Mouse (Mus musculus): ENCODE data around the gene Plekhn1.

DNA sequence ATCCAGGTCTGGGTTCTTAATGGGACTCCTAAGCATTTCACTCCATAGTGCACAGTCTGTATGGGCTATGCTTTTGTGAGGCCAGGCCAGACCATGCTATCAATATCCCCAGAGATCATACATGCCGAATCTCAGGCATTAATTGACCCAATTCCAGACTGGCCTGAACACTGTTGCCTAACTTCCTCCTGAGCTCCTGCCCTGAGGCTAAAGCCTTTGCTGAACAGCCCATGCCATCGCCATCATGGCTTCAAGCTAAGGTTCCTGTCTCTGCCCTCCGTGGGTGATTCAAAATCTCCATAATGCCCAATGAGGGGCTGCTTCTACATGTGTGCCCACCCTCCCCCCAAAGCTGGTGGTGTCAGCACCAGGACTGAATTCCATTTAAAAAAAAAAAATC is 18.0 kb upstream of the Plekhn1 start:
- TF ChIP-seq EP300 (IDR thresholded peaks at IDR 0.05; ENCODE audit: low read depth in 1 of 2, low read length in 2 of 2) = no peak
- no peak for TF ChIP-seq UBTF (IDR thresholded peaks at IDR 0.05; ENCODE audit: borderline replicate concordance, insufficient read depth, low read depth, low read length)
- no peak for TF ChIP-seq ETS1 (IDR thresholded peaks at IDR 0.05; ENCODE audit: low read depth, low read length)
- TF ChIP-seq MAFK (IDR thresholded peaks at IDR 0.05; ENCODE audit: borderline replicate concordance, low read depth, low read length) = no peak
- TF ChIP-seq POLR2A (IDR thresholded peaks at IDR 0.05; ENCODE audit: control insufficient read depth in 1 of 2, insufficient read depth in 1 of 2, low read depth in 1 of 2, low read length in 2 of 2, poor library complexity in 1 of 2) = no peak
- no peak for TF ChIP-seq GABPA (IDR thresholded peaks at IDR 0.05; ENCODE audit: low read depth, low read length)
- TF ChIP-seq CHD2 (IDR thresholded peaks at IDR 0.05; ENCODE audit: low read length) = no peak
- TF ChIP-seq RCOR1 (IDR thresholded peaks at IDR 0.05; ENCODE audit: low read depth, low read length) = no peak
- no peak for TF ChIP-seq ELF1 (IDR thresholded peaks at IDR 0.05; ENCODE audit: low read depth, low read length)
- no peak for TF ChIP-seq NRF1 (IDR thresholded peaks at IDR 0.05; ENCODE audit: insufficient read depth, low read depth, low read length, poor library complexity, severe bottlenecking)
- no peak for TF ChIP-seq ZC3H11A (IDR thresholded peaks at IDR 0.05; ENCODE audit: low read depth, low read length)
- no peak for TF ChIP-seq CTCF (IDR thresholded peaks at IDR 0.05 in 2 of 3, conservative IDR thresholded peaks at IDR 0.05 in 1 of 3; ENCODE audit: control insufficient read depth in 1 of 3, insufficient read depth in 1 of 3, low read depth in 2 of 3, low read length in 3 of 3, poor library complexity in 1 of 3, severe bottlenecking in 1 of 3)
- TF ChIP-seq POLR2AphosphoS5 (IDR thresholded peaks at IDR 0.05; ENCODE audit: borderline replicate concordance, low read depth, low read length) = no peak
- TF ChIP-seq NELFE (IDR thresholded peaks at IDR 0.05; ENCODE audit: low read depth, low read length) = no peak; the same call in 1 of the 2 replicates

Data from MEL (cell line).